Mouse (Mus musculus) T-helper 17 cell (primary cell): Measurements from ENCODE around the gene Ppara.

Experiments used
- in situ Hi-C, 2 experiments: fragments of 300-600 bp; cut with MboI, MseI; formaldehyde crosslinking; loops; 1 replicate in 1 of 2; 2 replicates in 1 of 2; pipeline ENCODE4 v1.15.1; 2025; ENCODE audit warnings: high pct_unique_total_duplicates in 2 of 2

The Ppara gene

GRCm38 (mm10) chr15:85750115-85750514 lies 15.3 kb downstream of the Ppara start:
- in situ Hi-C loops, result no loop called here

- in situ Hi-C loops, result no loop called here
These were observed 17.9 kb downstream of the Ppara start for GRCm38 (mm10) chr15:85752655-85753054.

GRCm38 (mm10) chr15:85754033-85754650 lies 19.4 kb downstream of the Ppara start:
- in situ Hi-C loops, result no loop called here

- in situ Hi-C loops, result no loop called here
These were observed 20.4 kb downstream of the Ppara start for GRCm38 (mm10) chr15:85755214-85755613.

DNA sequence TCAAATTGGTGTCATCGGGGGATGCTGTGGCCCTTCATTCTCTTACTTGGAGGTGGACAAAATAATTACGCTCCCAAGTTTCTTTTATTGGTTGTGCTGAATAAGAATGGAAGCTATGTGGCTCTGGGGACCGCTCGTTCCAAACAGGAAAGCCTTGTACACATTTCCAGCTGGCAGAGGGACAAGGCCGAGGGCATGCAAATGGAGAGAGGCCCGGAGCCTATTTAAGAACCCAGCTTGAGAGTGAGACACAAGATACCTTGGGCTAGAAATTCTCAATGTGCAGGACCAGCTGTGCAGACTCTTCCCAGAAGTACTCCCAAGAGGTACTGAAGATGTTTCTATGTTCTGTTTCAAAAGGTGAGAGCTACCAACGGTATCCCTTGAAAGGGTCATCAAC lies 21.8 kb downstream of the Ppara start:
- in situ Hi-C loops, result no loop called here

- in situ Hi-C loops, result no loop called here
These were observed 23.0 kb downstream of the Ppara start for GRCm38 (mm10) chr15:85757768-85758167.

- in situ Hi-C loops, result no loop called here
These were observed 28.0 kb downstream of the Ppara start for GRCm38 (mm10) chr15:85762761-85763160.

DNA sequence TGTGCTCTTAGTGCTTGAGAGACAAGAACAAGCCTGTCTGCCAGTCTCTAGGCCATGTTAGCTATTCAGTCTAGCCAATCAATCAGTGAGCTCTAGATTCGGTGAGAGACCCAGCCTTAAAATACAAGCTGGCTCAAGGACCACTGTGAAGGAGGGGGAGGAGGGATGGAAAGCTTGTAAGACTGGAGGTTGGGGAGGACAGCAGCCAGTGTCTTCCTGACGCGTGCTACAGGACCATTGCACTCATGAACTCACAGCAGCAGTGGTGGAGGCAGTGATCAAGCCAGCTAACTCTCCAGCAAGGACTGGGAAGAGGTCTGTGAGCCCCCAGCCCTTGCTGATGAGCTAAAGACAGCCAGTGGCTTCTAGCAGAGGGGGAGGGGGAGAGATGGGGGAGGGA lies 30.2 kb downstream of the Ppara start:
- in situ Hi-C loops, result no loop called here

DNA sequence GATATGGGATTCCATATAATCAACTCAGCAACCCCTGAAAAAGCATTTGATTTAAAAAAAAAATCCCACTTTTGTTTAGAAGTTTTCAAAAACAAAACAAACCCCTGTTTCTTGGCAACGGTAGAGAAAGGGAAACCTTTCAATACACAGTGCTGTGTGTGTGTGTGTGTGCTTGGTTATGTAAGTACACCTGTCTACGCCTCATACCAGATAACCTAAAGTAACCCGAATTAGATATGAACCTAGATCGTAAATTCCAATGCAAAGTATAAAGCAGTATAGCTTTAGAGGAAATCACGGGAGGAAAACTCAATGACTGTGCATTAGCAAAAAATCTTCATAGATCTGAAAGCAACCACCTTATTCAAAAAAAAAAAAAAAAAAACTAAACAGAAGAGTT lies 31.9 kb downstream of the Ppara start:
- in situ Hi-C loops, result no loop called here

GRCm38 (mm10) chr15:85768991-85769390 lies 34.2 kb downstream of the Ppara start:
- in situ Hi-C loops, result no loop called here

- in situ Hi-C loops, result no loop called here
These were observed 36.7 kb downstream of the Ppara start for GRCm38 (mm10) chr15:85771306-85772121.

DNA sequence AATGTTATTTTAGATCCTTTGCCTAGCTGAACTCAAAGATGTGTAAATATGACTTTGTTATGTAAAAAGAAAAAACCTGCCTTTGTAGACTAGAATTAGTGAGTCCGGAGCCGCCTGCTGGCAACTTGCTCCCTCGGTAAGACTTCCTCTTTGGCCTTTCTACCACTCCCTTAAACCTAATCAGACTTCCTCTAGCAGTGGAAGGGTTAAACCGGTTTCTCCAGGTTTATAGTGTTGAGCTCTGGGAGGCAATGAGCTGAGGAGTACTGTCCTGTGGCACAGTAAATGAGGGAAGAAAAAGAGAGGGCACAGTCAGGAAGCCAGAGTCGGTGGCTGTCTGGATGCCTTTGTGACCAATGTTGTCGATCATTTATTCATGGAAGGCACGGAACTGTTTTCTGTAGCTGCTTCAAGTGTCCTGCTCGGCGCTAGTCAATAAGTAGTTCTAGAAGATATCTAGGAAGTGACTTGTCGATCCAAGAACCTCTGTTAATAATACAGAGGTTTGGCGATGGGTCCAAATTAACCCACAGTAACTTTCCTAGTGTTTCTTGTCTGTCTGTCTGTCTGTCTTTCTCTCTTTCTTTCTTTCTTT lies 37.5 kb downstream of the Ppara start:
- in situ Hi-C loops, result no loop called here

GRCm38 (mm10) chr15:85774419-85774818 lies 39.6 kb downstream of the Ppara start:
- in situ Hi-C loops, result no loop called here

DNA sequence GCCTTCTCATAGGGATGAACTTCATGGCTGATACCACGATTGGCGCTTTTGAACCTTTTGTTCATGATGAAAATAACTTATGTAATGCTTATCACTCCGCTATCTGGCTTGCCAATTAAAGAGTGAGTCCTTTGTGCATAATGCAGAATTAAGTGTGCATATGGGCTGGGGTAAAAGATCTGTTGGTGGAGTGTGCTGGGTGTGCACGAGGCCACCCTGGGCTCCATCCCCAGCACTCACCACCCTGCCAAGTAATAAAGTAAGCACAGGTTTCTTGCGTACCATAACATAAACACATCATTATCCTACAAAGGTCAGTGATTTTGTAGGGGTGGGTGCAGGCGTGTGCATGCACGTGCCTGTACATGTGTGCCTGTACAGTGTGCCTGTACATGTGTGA lies 40.2 kb downstream of the Ppara start:
- in situ Hi-C loops, result loop anchor here in 1 of 2 experiments (5.0 kb wide), 1 partner anchor 1523 kb away; no protein-coding TSS in a partner anchor

DNA sequence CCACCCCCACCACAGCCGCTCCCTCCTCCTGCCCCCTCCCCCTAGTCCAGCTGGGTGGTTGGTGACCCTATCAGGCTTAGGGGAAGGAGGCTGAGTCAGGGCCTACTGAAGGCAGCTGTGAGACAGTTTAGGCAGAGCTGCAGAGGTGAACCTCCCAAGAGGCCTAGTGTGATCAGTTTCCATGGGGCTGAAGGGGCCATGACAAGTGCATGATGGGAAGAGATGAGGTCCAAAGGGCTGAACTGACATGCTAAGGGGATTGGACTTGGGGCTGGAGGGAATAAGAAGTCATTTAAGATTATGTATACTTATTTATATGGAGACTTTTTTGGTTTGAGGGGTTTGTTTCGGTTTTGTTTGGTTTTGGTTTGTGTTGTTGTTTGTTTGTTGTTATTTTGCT lies 41.5 kb downstream of the Ppara start:
- in situ Hi-C loops, result loop anchor here in 1 of 2 experiments (5.0 kb wide), 1 partner anchor 1524 kb away; no protein-coding TSS in a partner anchor

DNA sequence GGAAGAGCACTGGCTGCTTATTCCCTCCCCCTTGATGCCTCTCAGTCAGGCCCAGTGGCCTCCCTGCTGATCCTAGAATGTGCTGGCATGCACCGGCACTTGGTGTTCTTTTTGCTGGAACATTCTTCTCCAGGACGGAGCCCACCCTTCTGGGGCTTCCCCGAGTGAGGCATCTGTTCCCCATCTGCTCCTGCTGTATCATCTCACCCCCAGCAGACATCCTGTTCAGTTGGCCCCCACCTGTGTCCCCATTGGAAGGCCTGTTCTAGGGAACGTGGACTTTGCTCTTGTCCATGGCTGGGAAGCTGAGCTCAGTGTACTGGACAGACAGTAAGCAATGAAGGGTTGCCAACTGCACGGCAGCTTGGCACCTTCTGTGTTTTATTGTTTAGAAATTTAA lies 42.0 kb downstream of the Ppara start:
- in situ Hi-C loops, result loop anchor here in 1 of 2 experiments (5.0 kb wide), 1 partner anchor 1524 kb away; no protein-coding TSS in a partner anchor

- in situ Hi-C loops, result loop anchor here in 1 of 2 experiments (5.0 kb wide), 1 partner anchor 1527 kb away; no protein-coding TSS in a partner anchor
These were observed 44.1 kb downstream of the Ppara start for GRCm38 (mm10) chr15:85778891-85779290.

DNA sequence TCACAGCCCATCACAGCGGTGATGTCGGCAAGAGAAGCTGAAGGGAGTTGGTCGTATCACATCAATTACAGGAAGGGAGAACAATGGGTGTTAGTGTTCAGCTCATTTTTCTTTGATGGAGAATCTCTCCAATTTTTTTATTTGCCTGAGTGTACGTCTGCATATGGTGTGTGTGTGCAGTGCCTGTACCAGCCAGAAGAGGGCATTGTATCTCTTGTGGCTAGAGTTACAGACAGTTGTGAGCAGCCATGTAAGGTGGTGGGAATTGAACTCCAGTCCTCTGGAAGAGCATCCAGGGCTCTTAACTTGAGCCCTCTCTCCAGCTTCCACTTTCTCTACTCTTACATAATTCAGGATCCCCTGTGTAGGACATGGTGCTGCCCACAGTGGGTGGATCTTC lies 48.4 kb downstream of the Ppara start:
- in situ Hi-C loops, result no loop called here

GRCm38 (mm10) chr15:85784341-85784740 lies 49.6 kb downstream of the Ppara start:
- in situ Hi-C loops, result no loop called here

- in situ Hi-C loops, result no loop called here
These were observed 51.9 kb downstream of the Ppara start for GRCm38 (mm10) chr15:85786711-85787110.

GRCm38 (mm10) chr15:85787482-85787881 lies 52.7 kb downstream of the Ppara start:
- in situ Hi-C loops, result no loop called here

DNA sequence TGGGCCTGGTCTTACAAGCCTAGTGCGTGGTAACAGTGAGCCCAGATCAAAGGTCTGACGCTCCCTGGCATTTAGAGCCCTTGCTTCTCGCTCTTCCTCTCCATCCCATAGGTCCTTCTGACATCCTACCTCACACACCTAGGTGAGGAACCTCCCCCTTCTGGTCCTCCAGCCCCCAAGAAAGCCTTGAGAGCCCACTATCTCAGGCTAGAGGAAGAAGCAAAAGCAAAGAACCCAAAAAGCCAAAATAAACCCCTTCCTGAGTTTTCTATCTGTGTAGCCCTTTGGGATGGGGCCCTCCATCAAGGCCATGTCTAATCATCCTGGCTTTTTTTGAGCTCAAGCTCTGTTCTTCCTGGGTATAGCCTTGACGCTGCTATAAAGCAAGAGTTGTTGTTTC lies 53.3 kb downstream of the Ppara start:
- in situ Hi-C loops, result no loop called here
